Mouse (Mus musculus): Measurements from ENCODE around the gene Slc3a1. TPM values are rescaled to one million over a fixed set of nuclear protein-coding genes. Genes with fewer than 3 reads are reported as not detected.
A peak's percentile ranks its signal among the peaks of the same experiment; 100 is the strongest.

Gene Slc3a1
- total RNA-seq, 2 experiments from 2014 or later = not detected

DNA sequence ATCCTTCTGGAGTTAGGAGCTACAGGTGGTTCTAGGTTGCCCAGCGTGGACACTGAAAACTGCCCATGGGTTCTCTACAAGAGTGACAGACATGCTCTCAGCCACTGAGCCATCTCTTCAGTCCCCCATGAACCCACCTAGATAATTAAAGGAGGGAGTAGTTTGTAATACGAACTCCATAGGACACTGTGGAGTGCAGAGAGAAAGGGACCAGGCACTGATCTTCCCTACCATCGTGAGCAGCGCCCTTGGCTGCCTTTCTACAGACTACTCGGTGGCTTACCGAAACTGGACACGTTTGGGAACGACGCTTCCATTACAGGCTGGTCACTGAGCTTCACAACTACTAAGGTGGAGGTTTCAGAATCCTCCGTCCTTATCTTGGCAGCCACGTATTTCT, 52.6 kb downstream of the Slc3a1 start:
- intact Hi-C loops (cut with DNase I; ENCODE audit: low total_unique reads) = no loop called here
- no peak for DNase-seq

DNA sequence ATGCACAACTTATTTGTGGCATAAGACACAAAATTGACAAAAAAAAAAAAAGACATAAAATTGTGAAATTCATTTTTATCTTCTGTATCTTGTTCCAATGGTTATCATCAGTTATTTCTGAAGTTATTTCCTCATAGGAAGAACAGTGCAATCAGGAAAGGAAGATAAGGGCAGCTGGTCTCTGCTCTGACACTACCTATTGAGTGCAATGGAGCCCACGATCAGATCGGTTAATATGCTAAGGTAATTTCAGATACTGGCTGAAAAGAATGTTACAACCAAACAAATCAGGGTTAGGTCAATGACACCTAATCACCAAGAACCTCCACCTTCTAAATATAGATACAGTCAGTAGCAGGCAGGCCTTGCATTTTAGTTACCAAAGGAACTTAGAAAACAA, 57.2 kb downstream of the Slc3a1 start:
- DNase-seq = no peak
- intact Hi-C loops (cut with DNase I; ENCODE audit: low total_unique reads) = no loop called here

DNA sequence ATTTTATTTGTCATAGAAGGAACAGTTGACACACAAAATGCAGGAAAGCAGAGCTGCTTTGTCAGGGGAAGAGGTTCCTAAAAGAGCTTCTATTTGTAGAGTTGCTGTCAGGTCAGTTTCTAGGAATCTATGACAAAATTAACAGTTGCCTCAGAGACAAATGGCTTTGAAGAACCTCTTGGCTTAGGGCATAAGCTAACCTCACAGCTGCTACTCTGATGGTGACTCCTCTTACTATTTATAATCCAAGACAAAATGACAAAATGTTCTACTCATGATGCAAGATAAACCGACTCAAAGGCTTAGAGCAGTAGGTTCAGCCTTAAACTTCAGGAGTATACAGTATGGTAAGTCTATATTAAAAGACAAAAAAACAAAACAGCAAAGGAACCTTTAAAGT, 58.3 kb downstream of the Slc3a1 start:
- no peak for DNase-seq
- intact Hi-C loops (cut with DNase I; ENCODE audit: low total_unique reads) = no loop called here

DNA sequence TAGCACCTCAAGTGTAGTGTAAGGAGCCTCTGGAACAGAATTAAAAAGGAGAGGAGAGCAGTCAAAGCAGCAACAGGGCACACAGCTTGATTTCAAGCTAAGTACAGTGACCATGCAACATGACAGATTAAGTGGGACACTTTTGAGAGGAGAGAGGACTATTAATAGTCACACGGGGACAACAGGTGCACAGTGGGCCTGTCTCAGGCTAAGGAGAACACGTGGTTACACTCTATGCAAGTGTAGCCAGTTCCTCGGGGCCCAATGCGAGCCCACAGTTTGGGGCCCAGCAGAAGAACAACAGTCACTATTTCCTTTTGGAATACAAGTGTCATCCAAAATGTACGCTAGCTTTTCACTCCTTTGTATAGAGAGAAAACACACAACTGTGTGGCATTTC, 59.4 kb downstream of the Slc3a1 start:
- peak; percentile 63 for DNase-seq
- intact Hi-C loops (cut with DNase I; ENCODE audit: low total_unique reads) = no loop called here

DNA sequence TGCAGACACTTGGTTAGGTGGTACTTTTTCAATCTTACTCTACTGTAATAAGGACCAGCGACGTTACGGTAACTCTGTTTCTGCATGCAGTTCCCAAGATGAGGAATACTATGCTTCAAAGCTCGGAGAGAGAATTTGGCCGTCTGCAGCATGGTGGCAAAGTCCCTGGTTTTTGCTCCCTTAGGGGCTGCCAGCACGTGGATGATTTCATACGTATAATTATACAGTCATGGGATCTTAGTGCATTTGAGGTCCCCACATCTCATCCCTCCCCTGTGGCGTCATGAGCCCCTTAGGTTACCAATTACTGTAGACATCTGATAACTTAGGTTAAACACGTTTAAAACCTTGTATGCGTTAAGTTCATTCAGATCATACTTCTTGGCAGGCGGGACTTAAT, 60.2 kb downstream of the Slc3a1 start:
- no peak for DNase-seq
- intact Hi-C loops (cut with DNase I; ENCODE audit: low total_unique reads) = no loop called here

DNA sequence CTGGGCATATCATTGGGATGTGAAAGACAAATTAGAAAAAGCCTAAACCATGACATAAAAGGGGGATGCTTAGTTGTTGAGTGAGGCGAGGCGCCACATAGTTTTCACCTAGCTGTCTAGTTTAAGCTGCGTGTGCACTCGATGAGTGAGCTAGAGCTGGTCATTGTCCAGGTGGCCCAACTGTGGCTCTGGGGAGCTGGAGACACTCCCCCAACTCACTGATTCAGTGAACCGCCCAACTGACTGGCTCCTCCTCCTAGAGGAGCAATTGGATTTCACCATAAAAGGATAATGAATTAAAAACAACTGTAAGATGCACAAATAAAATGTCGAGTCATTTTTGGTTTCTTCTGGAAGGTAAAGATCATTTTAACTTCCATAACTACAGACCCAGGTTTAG, 60.8 kb downstream of the Slc3a1 start:
- intact Hi-C loops (cut with DNase I; ENCODE audit: low total_unique reads) = no loop called here
- no peak for DNase-seq

DNA sequence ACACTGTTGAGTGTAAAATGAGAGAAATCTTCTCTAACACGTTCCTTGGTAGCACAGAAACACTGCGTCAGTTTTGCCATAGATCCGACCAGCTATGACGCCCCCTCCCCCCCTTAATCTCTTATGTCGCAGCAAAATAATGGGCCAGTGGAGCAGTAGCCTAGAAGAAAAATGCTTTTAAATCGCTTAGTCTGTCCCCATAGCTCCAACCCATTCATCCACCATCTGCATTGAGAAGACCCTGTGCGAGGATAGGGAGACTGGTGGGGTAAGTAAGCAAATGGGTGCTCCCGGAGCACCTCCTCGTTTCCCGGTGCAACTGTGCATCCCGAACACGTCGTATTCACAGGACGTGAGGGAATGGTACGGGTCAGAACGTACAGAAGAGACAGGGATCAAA, 61.4 kb downstream of the Slc3a1 start:
- no peak for DNase-seq
- intact Hi-C loops (cut with DNase I; ENCODE audit: low total_unique reads) = no loop called here

DNA sequence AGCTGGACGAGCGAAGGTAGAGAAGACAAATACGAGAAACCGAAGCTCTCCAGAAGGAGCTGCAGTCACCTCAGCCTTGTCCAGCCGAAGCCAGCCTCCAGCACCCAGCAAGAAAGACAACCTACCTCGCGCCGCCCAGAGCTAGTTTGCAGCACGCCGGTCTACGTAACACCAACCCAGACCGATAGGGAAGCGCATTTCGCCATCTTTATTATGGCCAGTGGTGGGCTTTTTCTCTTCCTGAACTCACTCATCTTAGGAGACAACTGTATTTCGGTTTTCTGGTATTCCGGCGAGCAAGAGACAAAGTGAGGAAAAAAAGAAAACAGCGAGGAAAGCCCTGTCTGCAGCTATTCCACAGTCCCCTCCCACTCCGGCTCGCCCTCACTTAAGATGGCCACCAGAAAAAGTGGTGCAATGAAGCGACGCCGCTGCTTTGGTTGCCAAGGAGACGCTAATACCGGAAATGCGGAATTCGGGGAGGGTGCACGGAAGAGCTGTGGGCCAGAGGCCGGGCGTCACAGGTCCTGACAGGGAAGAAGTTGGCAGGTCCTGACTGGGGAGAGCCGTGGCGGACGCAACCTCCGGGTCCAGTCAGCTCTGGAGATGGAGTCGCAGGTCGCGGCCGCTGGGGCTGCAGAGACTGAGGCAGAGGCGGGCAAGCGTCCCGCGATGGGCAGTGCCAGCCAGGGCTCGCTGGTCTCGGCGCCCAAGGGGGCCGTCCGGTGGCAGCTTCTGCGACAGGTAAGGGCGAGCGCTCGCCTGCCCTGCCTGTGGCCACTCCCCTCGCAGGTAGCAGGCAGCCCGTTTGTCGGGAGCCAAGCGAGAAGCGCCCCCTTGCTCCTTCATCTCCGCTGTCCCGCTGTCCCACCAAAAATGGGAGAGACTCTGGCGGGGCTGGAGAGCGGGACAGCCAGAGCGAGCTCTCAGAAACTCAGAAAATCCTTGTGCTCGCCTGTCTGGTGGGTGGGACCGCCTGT, 62.2 kb downstream of the Slc3a1 start, which contains the start of the genes Prepl and Camkmt:
Gene Prepl, minus strand, starts transcription at position 122 of the 980 bp plus-strand sequence.
Gene Camkmt, plus strand, starts transcription at position 433 of the 980 bp plus-strand sequence.
- peak; percentile 95 for DNase-seq
- intact Hi-C loops (cut with DNase I; ENCODE audit: low total_unique reads) = no loop called here

DNA sequence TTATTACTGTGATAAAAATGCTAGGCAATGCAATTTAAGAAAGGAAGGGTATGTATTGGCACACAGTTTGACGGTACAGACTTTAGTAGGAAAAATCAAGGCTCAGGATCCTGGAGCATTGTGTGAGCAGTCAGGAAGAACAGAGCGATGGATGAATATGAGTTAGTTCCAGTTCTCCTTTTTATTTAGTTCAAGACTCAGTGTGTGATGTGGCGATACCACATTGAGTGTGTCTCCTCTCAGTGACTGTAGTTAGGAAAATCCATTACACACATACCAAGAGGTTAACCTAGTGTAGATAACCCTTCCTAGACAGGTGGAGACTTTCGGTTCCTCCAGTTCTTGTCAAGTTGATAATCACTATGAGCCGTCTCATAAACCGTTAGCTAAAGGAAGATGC, 63.6 kb downstream of the Slc3a1 start:
- intact Hi-C loops (cut with DNase I; ENCODE audit: low total_unique reads) = no loop called here
- no peak for DNase-seq

DNA sequence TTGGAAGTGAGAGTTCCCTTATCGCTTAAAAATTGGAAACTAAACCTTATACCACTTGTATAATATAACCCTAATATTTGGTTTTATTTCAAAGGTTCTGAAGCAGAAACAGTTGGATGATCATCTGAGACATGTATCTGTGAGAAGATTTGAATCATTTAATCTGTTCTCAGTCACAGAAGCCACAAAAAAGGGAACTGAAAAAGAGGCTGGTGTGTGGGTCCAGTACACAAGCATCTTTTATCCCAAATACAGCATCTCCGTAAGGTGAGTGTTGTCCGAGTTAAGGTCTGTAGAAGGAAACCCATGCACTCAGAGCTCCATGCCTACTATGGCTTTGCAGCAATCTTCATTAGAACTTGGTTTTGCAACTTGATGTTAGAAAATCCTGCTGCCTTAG, 68.2 kb downstream of the Slc3a1 start:
- intact Hi-C loops (cut with DNase I; ENCODE audit: low total_unique reads) = no loop called here

DNA sequence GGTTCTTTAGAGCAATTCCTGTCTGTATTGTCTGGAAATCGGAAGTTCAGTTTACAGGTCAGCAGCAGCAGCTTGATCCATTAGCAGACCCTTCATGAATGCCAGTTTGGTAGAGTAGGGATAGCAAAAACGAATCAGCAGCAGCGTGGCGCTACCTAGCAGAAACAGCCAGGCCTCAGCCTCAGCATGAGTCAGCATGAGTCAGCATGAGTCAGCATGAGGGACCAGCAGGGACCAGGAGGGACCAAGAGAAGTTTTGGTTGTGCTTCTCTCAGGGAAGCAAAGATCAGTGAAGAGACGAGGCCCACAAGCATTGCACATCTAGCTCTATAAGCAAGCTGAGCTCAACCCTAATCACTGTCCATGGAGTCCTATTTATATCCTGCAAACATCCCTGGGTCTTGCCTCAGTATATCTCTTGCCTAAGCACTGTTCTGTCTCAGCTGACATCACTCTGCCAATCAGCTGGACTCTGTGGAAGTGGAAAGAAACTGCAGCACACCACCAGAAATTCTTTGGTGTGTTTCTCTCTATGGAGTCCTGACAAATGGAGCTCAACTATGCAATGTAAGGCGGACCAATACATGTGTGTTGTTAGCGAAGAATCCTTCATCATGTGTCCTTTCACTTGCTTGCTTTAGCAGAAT, 70.6 kb downstream of the Slc3a1 start:
- no peak for DNase-seq
- intact Hi-C loops (cut with DNase I; ENCODE audit: low total_unique reads) = no loop called here

More for the DNA sequence above, 68.2 kb downstream of the Slc3a1 start:
- no peak for DNase-seq

DNA sequence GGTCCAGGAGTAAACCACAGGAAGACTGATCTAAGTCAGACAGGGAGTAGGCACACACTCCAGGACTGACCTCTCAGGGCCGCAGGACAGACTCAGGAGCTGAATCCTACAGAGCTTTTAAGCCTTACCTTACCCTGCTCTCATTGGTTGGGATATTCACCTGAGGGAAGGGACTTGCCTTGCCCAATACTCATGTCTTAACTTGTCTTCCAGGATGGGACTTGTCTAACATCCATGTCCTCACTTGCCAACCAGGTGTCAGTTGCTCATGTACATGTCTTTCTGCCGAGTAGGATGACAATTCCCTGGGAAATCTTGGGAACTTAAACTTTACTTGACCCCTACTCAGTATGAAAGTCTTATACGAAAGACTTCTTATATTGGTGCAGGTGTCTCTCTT, 72.1 kb downstream of the Slc3a1 start:
- DNase-seq = no peak

DNA sequence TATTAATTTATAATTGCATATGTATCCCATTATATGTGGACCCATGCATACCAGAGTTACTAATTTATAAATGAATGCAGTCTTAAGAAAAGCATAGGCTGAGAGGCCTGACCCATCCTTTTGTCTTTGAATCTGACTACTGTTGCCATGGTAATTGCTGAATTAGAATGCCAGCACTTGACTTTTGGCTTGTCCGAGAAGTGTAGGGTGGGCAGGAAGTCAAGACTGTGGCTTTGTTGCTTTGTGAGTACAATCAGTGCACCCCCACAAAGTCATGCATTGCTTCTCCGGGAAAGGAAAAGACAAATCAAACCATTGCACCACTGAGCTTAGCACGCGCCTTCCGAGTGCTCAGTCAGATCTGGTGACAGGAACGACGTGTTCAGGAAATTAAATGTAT, 73.6 kb downstream of the Slc3a1 start:
- no peak for DNase-seq
- intact Hi-C loops (cut with DNase I; ENCODE audit: low total_unique reads) = no loop called here

More for the DNA sequence above, 72.1 kb downstream of the Slc3a1 start:
- intact Hi-C loops (cut with DNase I; ENCODE audit: low total_unique reads) = no loop called here

DNA sequence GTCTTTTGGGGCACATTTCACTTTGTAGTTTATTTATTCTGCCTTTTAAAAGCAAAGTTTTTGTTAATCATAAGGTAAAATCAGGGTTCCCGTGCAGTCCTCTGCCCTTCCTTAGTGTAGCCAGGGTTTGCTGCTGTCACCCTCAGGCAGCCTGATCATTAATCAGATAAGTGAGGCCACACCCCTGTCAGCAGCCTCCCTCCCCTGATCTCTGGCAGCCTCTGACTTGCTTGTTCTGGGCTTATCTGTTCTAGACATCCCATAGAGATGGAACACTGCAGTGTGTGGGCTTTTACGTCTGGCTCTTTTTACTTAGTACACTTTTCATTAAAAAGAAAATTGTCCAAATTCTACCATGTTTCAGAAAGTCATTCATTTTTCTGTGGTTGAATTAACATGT, 75.1 kb downstream of the Slc3a1 start:
- intact Hi-C loops (cut with DNase I; ENCODE audit: low total_unique reads) = no loop called here
- no peak for DNase-seq

DNA sequence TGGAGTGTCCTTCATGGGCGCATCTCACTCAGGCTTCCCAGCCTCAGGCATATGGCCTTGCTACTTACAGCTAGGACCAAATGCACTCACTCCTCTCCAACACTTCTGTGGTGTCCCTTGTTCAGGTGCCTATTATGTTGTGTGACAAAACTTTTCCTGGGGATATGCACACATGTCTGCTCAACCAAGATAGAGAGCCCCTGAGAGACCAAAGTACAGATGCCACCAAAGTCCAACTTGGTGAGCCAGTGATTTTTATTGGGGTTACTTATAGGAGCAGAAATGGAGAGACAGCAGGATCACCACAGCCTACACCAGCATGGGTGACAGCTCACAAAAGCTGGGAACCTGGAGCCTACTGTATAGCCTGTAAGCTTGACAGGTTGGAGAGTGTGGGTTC, 82.5 kb downstream of the Slc3a1 start:
- intact Hi-C loops (cut with DNase I; ENCODE audit: low total_unique reads) = loop anchor here (10.0 kb wide), 1 partner anchor 524 kb away; no protein-coding TSS in a partner anchor
- no peak for DNase-seq

DNA sequence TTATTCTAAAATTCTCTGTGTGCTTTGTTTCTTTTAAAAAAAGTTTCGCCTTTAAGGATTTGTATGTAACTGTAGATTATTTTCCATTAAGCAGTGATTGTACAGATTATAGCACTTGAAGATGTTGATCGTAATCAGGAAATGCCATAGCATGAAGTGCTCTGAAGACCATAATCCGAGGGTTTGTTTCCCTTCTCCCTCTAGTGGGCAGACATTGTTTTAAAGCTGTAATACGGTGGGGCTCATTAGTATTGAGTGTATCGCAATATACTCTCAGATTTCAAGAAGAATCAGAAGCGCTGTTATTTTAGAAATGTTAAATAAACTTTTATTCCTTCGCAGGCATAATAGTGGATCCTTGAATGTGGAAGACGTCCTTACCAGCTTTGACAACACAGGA, 85.3 kb downstream of the Slc3a1 start:
- intact Hi-C loops (cut with DNase I; ENCODE audit: low total_unique reads) = loop anchor here (10.0 kb wide), 1 partner anchor 521 kb away; no protein-coding TSS in a partner anchor
- no peak for DNase-seq

Other genes with a start within 250 kb of the Slc3a1 start
- 10 to 100 TPM; 59.7 to 65.7 TPM for gene Lrpprc, start 237.6 kb upstream of the Slc3a1 start, total RNA-seq (2021)
- gene Ppm1b, start 71.6 kb upstream of the Slc3a1 start, total RNA-seq (2021) = 100 to 1,000 TPM; 137 to 144 TPM
- 10 to 100 TPM; 85.9 to 87.3 TPM for gene Prepl, start 61.9 kb downstream of the Slc3a1 start, total RNA-seq (2021)
- 1 to 10 TPM; 1.5 to 1.7 TPM for gene Camkmt, start 62.2 kb downstream of the Slc3a1 start, total RNA-seq (2021)

Measured in gastrocnemius, postnatal 14 days (tissue).